Mouse (Mus musculus) liver, postnatal 0 days (tissue): ENCODE measurements around the gene Tuba1c. TPM values are rescaled to one million over a fixed set of nuclear protein-coding genes. Genes with fewer than 3 reads are reported as not detected.

Experiments used
- ATAC-seq: fragments of 200-750 bp; cut with Nextera tagmentation; 2 replicates; pipeline ENCODE4 v1.8.0; 2017; ENCODE audit warnings: mild to moderate bottlenecking, moderate library complexity
- DNase-seq: peaks from one replicate; pipeline ENCODE4 v3.0.0-alpha.2; 2016
- H3K27ac ChIP-seq: fragments of 300-500 bp; sonication (generic); 2 replicates; pipeline ENCODE4 v1.5.1; 2014; ENCODE audit warnings: antibody characterized with exemption, moderate library complexity, mild to moderate bottlenecking, low read depth
- H3K27me3 ChIP-seq: fragments of 300-500 bp; sonication (generic); 2 replicates; pipeline ENCODE4 v1.6.1; 2014; ENCODE audit warnings: low read length, control low read depth, mixed read lengths; ENCODE audit not compliant: insufficient read depth
- H3K36me3 ChIP-seq: fragments of 300-500 bp; sonication (generic); replicated peaks from 2 replicates; pipeline ENCODE4 v1.6.1; 2014; ENCODE audit warnings: mild to moderate bottlenecking, control low read depth, low read length, moderate library complexity, mixed read lengths; ENCODE audit not compliant: insufficient read depth
- H3K4me1 ChIP-seq: fragments of 300-500 bp; sonication (generic); 2 replicates; pipeline ENCODE4 v1.6.1; 2014; ENCODE audit warnings: antibody characterized with exemption, mild to moderate bottlenecking, control low read depth; ENCODE audit not compliant: insufficient read depth
- H3K4me2 ChIP-seq: fragments of 300-500 bp; sonication (generic); 2 replicates; pipeline ENCODE4 v1.6.1; 2014; ENCODE audit warnings: low read depth, mild to moderate bottlenecking, low read length, moderate library complexity, mixed read lengths
- H3K4me3 ChIP-seq: fragments of 300-500 bp; sonication (generic); 2 replicates; pipeline ENCODE4 v1.5.1; 2014; ENCODE audit warnings: low read depth, low read length
- H3K9ac ChIP-seq: fragments of 300-500 bp; sonication (generic); replicated peaks from 2 replicates; pipeline ENCODE4 v1.6.1; 2014; ENCODE audit warnings: mild to moderate bottlenecking, moderate library complexity
- H3K9me3 ChIP-seq: fragments of 300-500 bp; sonication (generic); 2 replicates; pipeline ENCODE4 v1.6.1; 2016; ENCODE audit warnings: mild to moderate bottlenecking, control low read depth, low read length, mixed read lengths
- CTCF ChIP-seq: sonication (generic); IDR thresholded peaks from 2 replicates; pipeline ENCODE4 v1.5.1; 2016; ENCODE audit warnings: antibody characterized with exemption, low read depth
- EP300 ChIP-seq: IDR thresholded peaks from 2 replicates; pipeline ENCODE4 v1.6.1; 2016; ENCODE audit warnings: antibody characterized with exemption, low read depth, mild to moderate bottlenecking
- WGBS: fragments of 180-500 bp; shearing (Covaris S2); extraction: QIAGEN DNeasy Blood & Tissue Kit; methylation state at CpG from one replicate; pipeline ENCODE4 v1.1.7; 2014; ENCODE audit not compliant: insufficient replicate concordance; 5-methylcytosine and 5-hydroxymethylcytosine counted together
- polyA plus RNA-seq: library from polyadenylated mRNA; unstranded; fragments of >200 nt; fragmentation: Nextera tagmentation; extraction: Ambion mirVana; gene quantifications from 2 replicates; pipeline ENCODE4 v1.2.1, GENCODE M21; 2015

Gene Tuba1c
- polyA plus RNA-seq, 1 experiment from 2014 or later, result 152 TPM

- H3K36me3 ChIP-seq, result no peaks in the 10 kb centered on the region
- no peaks in the 10 kb centered on the region for H3K27me3 ChIP-seq
- no peak for DNase-seq
- H3K4me3 ChIP-seq, result peak overlapping the region; percentile 24
- TF ChIP-seq EP300, result no peak
- TF ChIP-seq CTCF, result peak; percentile 16; the same call in 1 of the 2 replicates
- H3K9me3 ChIP-seq, result peaks cover 3% of the 10 kb centered on the region; the same call in 1 of the 2 replicates
- H3K27ac ChIP-seq, result no peak overlapping the region
- ATAC-seq, result peak; percentile 35
- no peak overlapping the region; the same call in none of the 2 replicates for H3K9ac ChIP-seq
- H3K4me1 ChIP-seq, result peaks cover 10% of the 10 kb centered on the region
- WGBS, result 17% methylated on average over 17 of the region's 17 CpGs
- H3K4me2 ChIP-seq, result peak overlapping the region; percentile 65
Measured at GRCm38 (mm10) chr15:99001451-99001931, 28.2 kb upstream of the Tuba1c start.

- Histone ChIP-seq H3K4me1 (peaks cover 3% of the 10 kb centered on the region; the same call in 1 of the 2 replicates), H3K4me2 (no peak overlapping the region), H3K9me3 (peaks cover 3% of the 10 kb centered on the region; the same call in 1 of the 2 replicates), H3K4me3 (no peak overlapping the region), H3K9ac (no peak overlapping the region), H3K27me3 (no peaks in the 10 kb centered on the region), H3K27ac (no peak overlapping the region), H3K36me3 (no peaks in the 10 kb centered on the region)
- ATAC-seq (no peak), DNase-seq (no peak)
- WGBS, result 84% methylated on average over 5 of the region's 5 CpGs
- TF ChIP-seq CTCF, result peak; percentile 22
- TF ChIP-seq EP300, result no peak
Measured at GRCm38 (mm10) chr15:99003600-99003999, 26.1 kb upstream of the Tuba1c start.

- WGBS, result 17% methylated on average over 6 of the region's 6 CpGs
- H3K9ac ChIP-seq, result no peak overlapping the region
- no peak overlapping the region for H3K4me3 ChIP-seq
- 0 out of 2 replicates have a peak, but pooled peaks cover 3% of the 10 kb centered on the region for H3K4me1 ChIP-seq
- no peak for DNase-seq
- ATAC-seq, result peak; percentile 55
- H3K4me2 ChIP-seq, result no peak overlapping the region
- TF ChIP-seq CTCF (no peak), EP300 (no peak)
- H3K36me3 ChIP-seq, result no peaks in the 10 kb centered on the region
- peak overlapping the region; percentile 51; the same call in 1 of the 2 replicates for H3K27ac ChIP-seq
- peaks cover under 1% of the 10 kb centered on the region; the same call in 1 of the 2 replicates for H3K9me3 ChIP-seq
- no peaks in the 10 kb centered on the region for H3K27me3 ChIP-seq
Measured at GRCm38 (mm10) chr15:99008801-99009241, 20.9 kb upstream of the Tuba1c start.

GRCm38 (mm10) chr15:99010896-99011295, 18.8 kb upstream of the Tuba1c start:
- TF ChIP-seq EP300 (no peak), CTCF (no peak)
- Histone ChIP-seq H3K27me3 (no peaks in the 10 kb centered on the region), H3K9me3 (no peaks in the 10 kb centered on the region), H3K9ac (no peak overlapping the region), H3K4me2 (no peak overlapping the region), H3K4me1 (peaks cover 3% of the 10 kb centered on the region; the same call in 1 of the 2 replicates), H3K4me3 (no peak overlapping the region), H3K36me3 (no peaks in the 10 kb centered on the region), H3K27ac (no peak overlapping the region)
- 64% methylated on average over 2 of the region's 2 CpGs for WGBS
- DNase-seq (no peak), ATAC-seq (no peak)

- Histone ChIP-seq H3K27ac (no peak overlapping the region), H3K9me3 (no peaks in the 10 kb centered on the region), H3K9ac (no peak overlapping the region), H3K4me3 (no peak overlapping the region), H3K4me1 (peaks cover 3% of the 10 kb centered on the region; the same call in 1 of the 2 replicates), H3K27me3 (no peaks in the 10 kb centered on the region), H3K4me2 (no peak overlapping the region), H3K36me3 (no peaks in the 10 kb centered on the region)
- no peak for TF ChIP-seq EP300
- ATAC-seq (no peak), DNase-seq (no peak)
- 66% methylated on average over 3 of the region's 3 CpGs for WGBS
Measured at GRCm38 (mm10) chr15:99011946-99012345, 17.7 kb upstream of the Tuba1c start.

- Histone ChIP-seq H3K9ac (no peak overlapping the region), H3K4me2 (peak overlapping the region; percentile 40; the same call in 1 of the 2 replicates), H3K36me3 (no peaks in the 10 kb centered on the region), H3K4me1 (peaks cover 5% of the 10 kb centered on the region; the same call in 1 of the 2 replicates), H3K27ac (no peak overlapping the region), H3K9me3 (no peaks in the 10 kb centered on the region), H3K27me3 (no peaks in the 10 kb centered on the region), H3K4me3 (no peak overlapping the region)
- TF ChIP-seq EP300 (no peak), CTCF (no peak)
- ATAC-seq, result 0 out of 2 replicates have a peak, but pooled peaks have one; percentile 33
- 51% methylated on average over 9 of the region's 9 CpGs for WGBS
- DNase-seq, result no peak
Measured at GRCm38 (mm10) chr15:99014496-99015030, 15.1 kb upstream of the Tuba1c start.
